Mouse (Mus musculus) adrenal gland, adult 2 months (tissue): ENCODE measurements around the gene Mapkapk2. TPM values are rescaled to one million over a fixed set of nuclear protein-coding genes. Genes with fewer than 3 reads are reported as not detected.
"Not testable (repeated sequence)": the region's sequence is repeated elsewhere in the genome, so short reads cannot be mapped to it uniquely, and the experiment has no call there.

ENCODE experiments used
- DNase-seq: peaks from one replicate; pipeline ENCODE4 v3.0.0; 2021
- polyA plus RNA-seq: library from polyadenylated mRNA; depleted of rRNA; stranded (reverse); fragments of >200 nt; gene quantifications from 2 replicates; pipeline ENCODE4 v1.2.3, GENCODE M21; 2012
- total RNA-seq, 2 experiments: library from RNA; stranded (reverse); gene quantifications; 2 replicates each; pipeline ENCODE4 v1.2.3; 2021

Gene Mapkapk2
- total and polyA plus RNA-seq, 3 experiments: 130 to 176 (median 161) TPM

DNA sequence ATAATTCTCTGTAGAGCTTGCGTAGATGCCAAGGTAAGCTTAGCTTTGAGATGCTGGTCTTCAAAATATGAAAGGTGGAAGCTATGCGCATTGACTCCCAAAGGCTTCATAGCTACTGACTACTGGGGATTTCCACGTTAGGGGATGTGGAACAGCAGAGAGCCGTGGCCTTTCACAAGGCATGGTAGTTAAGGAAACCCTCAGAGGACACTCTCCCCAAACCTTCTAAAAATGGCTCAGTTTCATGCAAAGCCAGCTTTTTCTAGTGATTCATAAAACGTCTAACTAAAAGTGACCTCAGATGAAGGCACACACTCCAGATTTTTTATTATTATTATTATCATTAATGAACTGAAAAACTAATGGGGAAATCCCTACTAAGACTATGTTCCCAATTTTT is 47.6 kb downstream of the Mapkapk2 start:
- no peak for DNase-seq

- DNase-seq: no peak
Measured at GRCm38 (mm10) chr1:131049361-131049806, 48.2 kb downstream of the Mapkapk2 start.

DNA sequence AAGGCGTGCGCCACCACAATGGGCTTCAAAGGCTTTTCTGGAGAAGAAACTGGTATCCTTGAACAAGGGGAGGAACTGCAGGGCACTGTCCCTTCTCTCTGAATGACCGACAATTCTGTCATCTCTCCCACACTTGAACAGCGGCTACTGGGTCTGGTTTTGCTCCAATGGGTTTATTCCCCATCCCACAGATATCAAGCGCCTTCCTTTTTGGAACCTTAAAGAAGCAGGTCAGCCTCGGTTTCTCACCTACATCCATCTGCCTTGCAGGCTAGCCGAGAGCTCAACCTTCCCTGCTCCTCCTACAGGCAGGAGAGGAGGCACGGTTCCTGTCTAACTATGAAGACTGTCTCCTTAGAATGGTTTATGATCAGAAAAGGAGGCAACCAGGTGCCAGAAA is 48.7 kb downstream of the Mapkapk2 start:
- DNase-seq: no peak

GRCm38 (mm10) chr1:131048121-131048863 is 49.3 kb downstream of the Mapkapk2 start:
- no peak for DNase-seq

DNA sequence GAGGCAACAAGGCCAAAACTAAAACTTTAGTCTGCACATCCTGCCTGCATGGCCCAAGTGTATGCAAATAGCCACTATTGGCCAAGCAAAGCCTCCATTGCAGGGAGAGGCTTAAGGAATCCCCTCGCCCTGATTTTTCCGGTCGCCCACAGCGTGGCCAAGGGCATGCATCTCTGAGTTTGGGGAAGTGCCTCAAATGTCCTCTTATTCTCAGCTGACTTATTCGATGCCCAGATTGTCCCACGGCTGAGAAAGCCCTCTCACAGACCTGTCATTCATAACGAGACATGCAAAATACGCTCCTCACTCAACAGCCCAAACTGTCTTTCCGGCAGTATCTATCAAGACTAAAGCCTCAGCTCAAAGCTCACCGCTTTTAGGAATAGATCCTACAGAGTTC is 51.0 kb downstream of the Mapkapk2 start:
- DNase-seq: no peak

DNA sequence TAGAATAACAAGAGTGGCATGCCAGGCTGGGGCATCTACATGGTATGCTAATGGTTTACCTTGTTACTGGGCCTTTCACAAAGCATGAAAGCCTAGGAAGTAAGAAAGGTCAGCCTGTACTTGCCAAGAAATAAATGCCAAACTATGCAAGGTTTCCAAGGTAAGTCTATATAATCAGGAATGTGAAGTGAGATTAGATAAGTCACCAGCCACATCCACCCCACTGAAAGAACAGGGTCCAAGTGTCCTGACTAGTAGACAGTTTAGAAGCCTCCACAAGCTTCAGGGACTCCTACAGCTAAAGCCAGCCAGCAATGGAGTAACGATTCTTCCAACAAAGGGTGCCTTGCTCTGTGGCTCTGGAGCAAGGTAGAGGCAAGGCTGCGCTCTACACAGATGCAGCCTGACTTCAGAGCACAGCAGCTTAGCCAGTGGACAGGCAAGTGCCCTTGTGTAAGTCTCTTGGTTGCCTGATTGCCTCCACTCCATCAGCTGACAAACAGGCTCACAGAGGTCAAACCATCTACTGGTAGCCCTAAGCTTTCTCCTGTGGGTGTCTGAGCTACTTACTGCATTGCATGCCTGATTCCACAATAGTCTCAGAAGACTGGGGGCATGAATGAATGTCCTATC is 51.8 kb downstream of the Mapkapk2 start:
- DNase-seq: no peak

DNA sequence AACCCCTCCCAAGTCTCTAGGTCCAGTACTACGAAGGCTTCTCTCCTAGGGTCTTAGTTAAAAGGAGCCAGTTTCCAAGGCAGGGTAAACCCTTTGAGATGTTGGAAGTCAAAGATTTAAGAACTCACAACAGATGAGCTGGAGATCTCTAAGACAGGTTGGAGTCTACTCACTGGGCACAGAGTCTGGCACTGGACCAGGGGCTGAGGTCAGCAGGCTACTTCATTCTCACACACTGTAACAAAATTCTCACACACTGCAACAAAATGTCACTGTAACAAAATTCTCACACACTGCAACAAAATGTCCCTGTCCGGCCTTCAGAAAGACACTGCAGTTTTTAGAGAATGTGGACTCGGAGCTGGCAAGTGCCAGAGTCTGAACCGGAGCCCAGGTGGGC is 54.0 kb downstream of the Mapkapk2 start:
- no peak for DNase-seq

GRCm38 (mm10) chr1:131042721-131043120 is 54.9 kb downstream of the Mapkapk2 start:
- no peak for DNase-seq

DNA sequence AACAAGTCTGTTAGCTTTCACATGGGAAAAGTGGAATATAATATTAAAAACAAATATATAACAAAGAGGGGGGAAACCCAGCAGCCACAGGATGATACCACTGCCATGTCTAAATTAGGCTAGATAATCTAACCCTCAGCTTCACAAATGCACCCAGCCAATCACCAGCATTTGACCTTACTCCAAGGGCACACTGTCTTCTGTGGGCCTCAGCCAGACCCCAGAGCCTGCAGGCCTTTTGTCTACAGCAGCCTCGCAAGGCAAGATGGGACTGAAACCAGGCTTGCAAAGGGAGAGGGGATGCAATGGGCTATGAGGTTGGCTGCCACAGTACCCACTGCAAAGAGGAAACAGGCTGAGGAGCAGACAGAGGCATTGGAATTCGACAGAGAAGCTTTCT is 55.4 kb downstream of the Mapkapk2 start:
- no peak for DNase-seq

DNA sequence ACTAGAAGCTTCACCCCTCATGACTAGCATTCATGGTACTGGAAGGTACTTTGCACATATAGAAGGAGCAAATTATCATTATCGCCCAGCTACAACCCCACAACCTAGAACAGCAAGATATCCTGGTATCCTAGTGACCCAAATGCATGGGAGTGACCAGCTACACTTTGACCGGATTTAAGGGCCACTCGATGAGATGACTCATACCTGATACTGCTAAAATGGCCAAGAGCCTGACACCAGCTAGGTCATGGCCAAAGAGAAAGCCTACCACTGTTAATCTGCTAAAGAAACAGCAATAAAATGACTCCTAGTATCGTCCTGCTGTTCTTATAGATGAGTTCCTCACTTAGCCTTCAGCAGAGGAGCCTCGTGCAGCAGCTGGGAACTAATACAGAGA is 58.1 kb downstream of the Mapkapk2 start:
- no peak for DNase-seq

GRCm38 (mm10) chr1:131038415-131039017 is 59.1 kb downstream of the Mapkapk2 start:
- no peak for DNase-seq

DNA sequence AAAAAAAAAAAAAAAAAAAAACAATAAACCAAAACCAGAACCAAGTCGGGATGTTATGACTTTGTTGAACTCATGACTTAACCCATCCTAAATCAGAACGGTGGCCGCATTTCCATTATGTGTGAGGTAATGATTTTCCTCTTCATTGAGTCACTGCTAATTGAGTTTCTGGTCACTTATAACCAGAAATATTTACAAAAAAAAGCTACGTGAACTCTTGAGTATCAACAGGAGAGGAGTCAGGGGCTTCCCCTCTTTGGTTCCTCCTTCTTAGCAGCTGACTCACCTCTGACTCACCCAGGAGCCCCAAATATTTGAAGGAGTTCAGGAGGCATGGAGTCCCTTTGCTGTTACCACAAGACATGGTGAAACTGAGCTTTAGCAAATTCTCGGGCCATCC is 59.6 kb downstream of the Mapkapk2 start:
- no peak for DNase-seq

DNA sequence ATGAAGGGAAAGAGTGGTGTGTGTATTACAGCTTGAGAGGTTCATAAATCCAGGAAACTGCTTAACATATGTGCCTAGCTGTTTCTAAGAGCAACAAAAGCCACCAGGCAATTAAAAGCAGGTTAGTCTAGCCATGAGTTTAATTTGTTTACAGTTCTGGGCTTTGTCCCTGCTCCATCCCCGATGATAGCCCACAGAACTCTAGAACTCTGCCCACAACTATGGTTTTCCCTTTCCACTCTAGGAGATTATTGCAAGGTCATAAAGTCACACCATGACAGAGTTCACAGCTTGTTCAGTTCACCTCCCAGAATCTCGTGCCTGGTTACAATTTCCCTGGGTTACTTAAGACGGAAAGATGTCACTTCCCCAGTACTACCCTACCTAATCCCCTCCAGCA is 66.4 kb downstream of the Mapkapk2 start:
- no peak for DNase-seq

DNA sequence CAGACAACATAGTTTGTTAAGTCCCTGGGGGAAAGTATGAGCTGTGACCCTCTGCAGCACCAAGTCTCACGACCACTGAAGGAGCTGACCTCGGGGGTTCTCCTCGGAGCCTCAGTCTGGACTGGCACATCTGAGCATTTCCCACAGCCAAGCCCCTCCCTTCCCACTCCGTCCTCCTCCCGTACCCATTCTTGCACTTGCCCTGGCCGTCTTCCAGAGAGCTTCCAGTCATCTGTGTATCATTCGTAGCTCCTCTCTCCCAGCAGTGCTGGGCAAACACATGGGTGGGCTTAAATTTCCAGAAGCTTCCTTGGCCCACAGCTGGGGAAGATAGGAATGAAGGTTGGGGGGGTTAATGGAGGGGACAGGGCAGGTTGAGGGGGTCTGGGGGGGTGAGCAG is 67.4 kb downstream of the Mapkapk2 start:
- peak; percentile 30 for DNase-seq

- DNase-seq: no peak
Measured at GRCm38 (mm10) chr1:131029215-131029614, 68.4 kb downstream of the Mapkapk2 start.

- DNase-seq: no peak
Measured at GRCm38 (mm10) chr1:131025843-131026190, 71.8 kb downstream of the Mapkapk2 start.

GRCm38 (mm10) chr1:131024900-131025842 is 72.5 kb downstream of the Mapkapk2 start:
- DNase-seq: peak; percentile 10

- not testable (repeated sequence) for DNase-seq
Measured at GRCm38 (mm10) chr1:131023250-131023858, 74.3 kb downstream of the Mapkapk2 start.

- DNase-seq: no peak
Measured at GRCm38 (mm10) chr1:131022591-131023249, 74.9 kb downstream of the Mapkapk2 start.

GRCm38 (mm10) chr1:131021900-131022590 is 75.6 kb downstream of the Mapkapk2 start:
- no peak for DNase-seq

- DNase-seq: no peak
Measured at GRCm38 (mm10) chr1:131021438-131021837, 76.2 kb downstream of the Mapkapk2 start.
